Comparison of ENCODE assay signal across 8 mouse cellular contexts in the genomic region with DNA sequence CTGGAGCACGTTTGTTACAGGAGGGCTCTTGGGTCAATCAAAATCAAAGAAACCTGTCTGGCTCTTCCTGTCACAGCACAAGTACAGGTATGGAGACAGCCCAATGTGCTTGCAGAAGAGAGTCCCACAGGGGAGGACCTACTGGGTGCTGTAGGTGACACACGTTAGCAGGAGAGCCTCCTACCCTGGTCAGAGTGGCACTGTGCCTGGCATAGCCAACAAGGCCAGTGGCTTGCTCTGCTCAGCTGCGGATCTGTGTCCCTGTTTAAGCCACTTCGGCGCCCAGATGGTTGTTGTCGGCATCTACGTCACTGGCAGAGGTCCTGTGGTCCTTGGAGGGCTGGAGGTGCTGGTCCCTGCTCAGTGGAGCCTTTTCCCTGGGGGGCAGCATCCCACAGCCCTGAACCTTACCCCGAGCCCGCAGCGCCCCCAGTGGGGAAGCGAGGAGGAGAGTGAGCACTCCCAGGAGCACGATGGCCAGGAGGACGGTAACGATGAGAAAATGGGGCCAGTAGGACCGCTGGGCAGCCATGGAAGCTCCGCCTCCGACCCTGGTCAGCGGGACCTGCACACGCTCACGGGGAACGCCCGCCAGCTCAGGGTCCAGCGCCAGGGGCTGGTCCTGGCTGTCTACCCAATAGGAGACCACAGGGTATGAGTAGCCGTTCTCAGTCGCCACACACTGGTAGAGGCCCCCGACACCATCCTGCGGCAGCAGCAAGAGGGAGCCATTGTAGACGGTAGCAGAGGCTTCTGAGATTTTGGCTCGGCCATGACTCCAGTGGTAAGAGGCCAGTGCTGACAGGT. TPM values are rescaled to one million over a fixed set of nuclear protein-coding genes. Genes with fewer than 3 reads are reported as not detected.
A peak's percentile ranks its signal among the peaks of the same experiment; 100 is the strongest.
DNase-seq lines count a peak whose midpoint lies in the region; ATAC-seq and TF ChIP-seq lines count a peak whose summit lies in the region.
"Had no signal": no experiment of that assay in that cellular context is flagged by ENCODE, and none has a peak within 500 bp of the region (broad histone marks: within the 10 kb centered on the region; RNA-seq: fewer than 3 reads in every experiment).

No protein-coding gene starts in this region.

- WGBS in heart, embryonic 14.5 days, result 8% methylated on average over 29 of the region's 29 CpGs
- WGBS in small intestine, adult 2 months, result 71% methylated on average over 29 of the region's 29 CpGs

- peak overlapping the region in 1 of 2 experiments; percentile 34; a peak in 3 of 4 replicates for H3K27ac ChIP-seq in heart, embryonic 14.5 days (replicated peaks in 1 of 2; ENCODE audit: control insufficient read depth in 1 of 2, insufficient read depth in 1 of 2, low read depth in 2 of 2, low read length in 2 of 2)
- H3K27ac ChIP-seq in small intestine, adult 2 months (ENCODE audit: insufficient read depth, low read depth, low read length), result no peak overlapping the region

- peak overlapping the region; percentile 37 for H3K4me3 ChIP-seq in heart, embryonic 14.5 days (ENCODE audit: control insufficient read depth in 1 of 2, insufficient read depth in 1 of 2, low read depth in 1 of 2, low read length in 2 of 2)
- peak overlapping the region; percentile 29; the same call in 1 of the 2 replicates for H3K4me3 ChIP-seq in small intestine, adult 2 months (ENCODE audit: low read depth, low read length)

- no peaks in the 10 kb centered on the region for H3K36me3 ChIP-seq in heart, embryonic 14.5 days (ENCODE audit: control insufficient read depth, insufficient read depth, low read length)
- peaks cover 66% of the 10 kb centered on the region for H3K36me3 ChIP-seq in small intestine, adult 2 months (ENCODE audit: control insufficient read depth, insufficient read depth, low read length)

- H3K9ac ChIP-seq in heart, embryonic 14.5 days (ENCODE audit: low read length), result peak overlapping the region; percentile 62

- DNase-seq in adrenal gland, adult (ENCODE audit: inconsistent age in 2 of 2, low spot score in 1 of 2), result peak; percentile 85 to 91
- peak; percentile 79 for DNase-seq in brain, embryonic 14.5 days (ENCODE audit: low read depth)
- peak; percentile 34 to 53 for DNase-seq in layer of hippocampus, adult 18-20 months (ENCODE audit: low spot score in 2 of 2)
- DNase-seq in lung, postnatal 14 days, result peak; percentile 59

- peaks cover 20 to 32% of the 10 kb centered on the region in 2 experiments for H3K4me1 ChIP-seq in heart, embryonic 14.5 days (ENCODE audit: control insufficient read depth in 2 of 2, insufficient read depth in 2 of 2, low read length in 2 of 2)
- peaks cover 9% of the 10 kb centered on the region; the same call in 1 of the 2 replicates for H3K4me1 ChIP-seq in small intestine, adult 2 months (ENCODE audit: control insufficient read depth, insufficient read depth, insufficient read length, low read length)

- H3K4me2 ChIP-seq in heart, embryonic 14.5 days (ENCODE audit: low read length), result peak overlapping the region; percentile 68

- TF ChIP-seq CTCF in brain, embryonic 14.5 days (IDR thresholded peaks at IDR 0.05; ENCODE audit: borderline replicate concordance, extremely low read depth, insufficient read depth, insufficient read length), result peak; percentile 59
- no peak for TF ChIP-seq CTCF in small intestine, adult 2 months (IDR thresholded peaks at IDR 0.05; ENCODE audit: extremely low read depth, insufficient read length, insufficient replicate concordance, low read depth, low read length)

- no peaks in the 10 kb centered on the region for H3K9me3 ChIP-seq in heart, embryonic 14.5 days (ENCODE audit: control insufficient read depth, low read length)

- TF ChIP-seq POLR2A in brain, embryonic 14.5 days (IDR thresholded peaks at IDR 0.05; ENCODE audit: borderline replicate concordance, extremely low read depth, insufficient read depth, insufficient read length, poor library complexity, severe bottlenecking), result no peak
- no peak for TF ChIP-seq POLR2A in small intestine, adult 2 months (IDR thresholded peaks at IDR 0.05; ENCODE audit: low read depth, low read length)

- no peaks in the 10 kb centered on the region for H3K27me3 ChIP-seq in heart, embryonic 14.5 days (ENCODE audit: control insufficient read depth, insufficient read depth, low read length)
- H3K27me3 ChIP-seq in small intestine, adult 2 months (ENCODE audit: control insufficient read depth, insufficient read depth, low read length), result no peaks in the 10 kb centered on the region

- ATAC-seq in erythroblast, adult 5-6 weeks (replicated peaks; ENCODE audit: low FRiP score, poor library complexity, severe bottlenecking), result peak; percentile 64
- ATAC-seq in heart, embryonic 14.5 days (ENCODE audit: insufficient number of reproducible peaks, insufficient read depth, low FRiP score, low read depth), result peak; percentile 75

RNA-seq across cellular contexts. Expression of gene Slc25a44, which starts 11.7 kb away (rescaled TPM):
- polyA plus RNA-seq in brain, embryonic 14.5 days (2012; rRNA removed), result 39.6 and 41.6 TPM in 2 replicates
- total RNA-seq in erythroblast, adult 5-6 weeks (2015; ENCODE audit: low replicate concordance), result 7.9 and 11.5 TPM in 2 replicates
- total RNA-seq in erythroblast, adult 5-6 weeks (2017; ENCODE audit: low replicate concordance), result 13.7 and 20.2 TPM in 2 replicates
- 12.3 and 14.3 TPM in 2 replicates for polyA plus RNA-seq in heart, embryonic 14.5 days (2014; fragmentation: Nextera tagmentation; extraction: Ambion mirVana)
- total RNA-seq in layer of hippocampus, adult 18-20 months (2021), result 10 to 100 TPM; 71.9 to 73.0 TPM
- 19.7 and 44.8 TPM in 2 replicates for polyA plus RNA-seq in small intestine, adult 2 months (2012; rRNA removed)

RNA-seq across cellular contexts. Expression of gene Sema4a, which starts 24.4 kb away (rescaled TPM):
- polyA plus RNA-seq in brain, embryonic 14.5 days (2012; rRNA removed), result 57.1 and 57.6 TPM in 2 replicates
- 29.7 and 57.3 TPM in 2 replicates for total RNA-seq in erythroblast, adult 5-6 weeks (2015; ENCODE audit: low replicate concordance)
- total RNA-seq in erythroblast, adult 5-6 weeks (2017; ENCODE audit: low replicate concordance), result 9.8 and 20.7 TPM in 2 replicates
- polyA plus RNA-seq in heart, embryonic 14.5 days (2014; fragmentation: Nextera tagmentation; extraction: Ambion mirVana), result 0.94 and 1.4 TPM in 2 replicates
- 10 to 100 TPM; 40.4 to 41.5 TPM for total RNA-seq in layer of hippocampus, adult 18-20 months (2021)
- 137 and 321 TPM in 2 replicates for polyA plus RNA-seq in small intestine, adult 2 months (2012; rRNA removed)

RNA-seq across cellular contexts. Expression of gene Pmf1, which starts 26.5 kb away (rescaled TPM):
- polyA plus RNA-seq in brain, embryonic 14.5 days (2012; rRNA removed), result 35.5 and 60.7 TPM in 2 replicates
- total RNA-seq in erythroblast, adult 5-6 weeks (2015; ENCODE audit: low replicate concordance), result 33.2 and 56.6 TPM in 2 replicates
- 42.1 and 43.4 TPM in 2 replicates for total RNA-seq in erythroblast, adult 5-6 weeks (2017; ENCODE audit: low replicate concordance)
- 94.3 and 95.5 TPM in 2 replicates for polyA plus RNA-seq in heart, embryonic 14.5 days (2014; fragmentation: Nextera tagmentation; extraction: Ambion mirVana)
- total RNA-seq in layer of hippocampus, adult 18-20 months (2021), result 1 to 10 TPM; 5.9 to 6.5 TPM
- 52.3 and 108 TPM in 2 replicates for polyA plus RNA-seq in small intestine, adult 2 months (2012; rRNA removed)

RNA-seq across cellular contexts. Expression of gene Bglap, which starts 52.3 kb away (rescaled TPM):
- polyA plus RNA-seq in brain, embryonic 14.5 days (2012; rRNA removed), result 0.30 and 0.63 TPM in 2 replicates
- total RNA-seq in erythroblast, adult 5-6 weeks (2015; ENCODE audit: low replicate concordance), result not detected in 2 replicates
- total RNA-seq in erythroblast, adult 5-6 weeks (2017; ENCODE audit: low replicate concordance), result not detected in 2 replicates
- not detected in 2 replicates for polyA plus RNA-seq in heart, embryonic 14.5 days (2014; fragmentation: Nextera tagmentation; extraction: Ambion mirVana)
- not detected for total RNA-seq in layer of hippocampus, adult 18-20 months (2021)
- polyA plus RNA-seq in small intestine, adult 2 months (2012; rRNA removed), result 1.6 TPM in 1 of 2 replicates, not detected in the other
- polyA plus RNA-seq: gonadal fat pad, adult 2 months had no signal

RNA-seq across cellular contexts. Expression of gene Bglap2, which starts 58.1 kb away (rescaled TPM):
- 1.2 TPM in 1 of 2 replicates, not detected in the other for polyA plus RNA-seq in brain, embryonic 14.5 days (2012; rRNA removed)
- total RNA-seq in erythroblast, adult 5-6 weeks (2015; ENCODE audit: low replicate concordance), result not detected in 2 replicates
- total RNA-seq in erythroblast, adult 5-6 weeks (2017; ENCODE audit: low replicate concordance), result not detected in 2 replicates
- polyA plus RNA-seq in heart, embryonic 14.5 days (2014; fragmentation: Nextera tagmentation; extraction: Ambion mirVana), result not detected in 2 replicates
- not detected for total RNA-seq in layer of hippocampus, adult 18-20 months (2021)
- 0.70 TPM in 1 of 2 replicates, not detected in the other for polyA plus RNA-seq in small intestine, adult 2 months (2012; rRNA removed)
- polyA plus RNA-seq: gonadal fat pad, adult 2 months had no signal

Comparison
In these comparisons a context has a peak if more than half of its experiments do, and no peak if none do; other contexts are left out.
1. RNA of gene Sema4a, which starts 24.4 kb away (polyA plus RNA-seq): 137 to 321 TPM in small intestine, adult 2 months and 57.1 to 57.6 TPM in brain, embryonic 14.5 days; 0.94 to 1.4 TPM in heart, embryonic 14.5 days; every median in the first group is over 10 times any median in the second.
2. Peak in every context shown above with its lines, with median percentiles within 50 percentile points of each other: DNase-seq.